Mouse (Mus musculus): ENCODE data around the gene Uqcrc2. TPM values are rescaled to one million over a fixed set of nuclear protein-coding genes. Genes with fewer than 3 reads are reported as not detected.

Uqcrc2 gene
- total RNA-seq, 2 experiments from 2014 or later: 238 to 251 TPM

DNA sequence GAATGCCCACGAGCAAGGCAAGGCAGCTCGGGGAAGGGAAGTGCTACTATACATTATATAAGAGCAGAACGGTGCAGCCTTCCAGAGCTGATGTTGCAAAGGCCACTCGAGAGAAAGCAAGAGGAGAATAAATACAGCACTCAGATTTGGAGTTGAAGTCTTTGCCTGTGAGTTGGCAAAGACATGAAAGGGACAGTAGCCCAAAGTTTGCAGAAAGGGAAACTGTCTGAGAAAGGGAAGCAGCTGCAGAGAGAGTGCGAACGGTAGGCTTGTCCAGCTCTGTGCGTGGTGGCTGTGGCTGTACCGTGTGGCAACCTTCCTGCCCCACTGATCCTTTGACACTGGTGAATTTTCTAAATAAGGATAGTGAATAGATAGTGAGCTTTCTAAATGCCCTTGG is 44.0 kb downstream of the Uqcrc2 start:
- intact Hi-C loops (cut with DNase I): loop anchor here (5.0 to 10.0 kb wide), 3 partner anchors 33 to 236 kb away; partner anchors contain the start of gene Polr3e

DNA sequence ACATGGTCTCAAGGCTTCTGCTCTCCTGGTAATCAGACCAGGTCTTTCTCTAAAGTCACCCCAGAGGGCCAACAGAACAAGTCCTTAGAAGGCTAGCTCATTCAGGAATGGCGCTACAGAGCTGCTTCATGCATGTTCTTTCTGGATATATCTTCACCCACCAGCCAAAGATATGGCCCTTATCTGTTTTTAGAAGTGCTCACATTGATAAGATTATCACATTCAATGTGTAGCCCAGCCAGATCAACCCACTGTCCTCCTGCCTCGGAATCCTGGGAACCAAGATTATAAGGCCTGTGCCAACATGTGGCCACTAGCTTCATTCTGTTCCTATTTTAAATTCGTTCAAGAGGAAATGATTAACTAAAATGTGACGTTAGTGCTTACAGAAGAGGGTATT is 47.0 kb downstream of the Uqcrc2 start:
- intact Hi-C loops (cut with DNase I): no loop called here
- DNase-seq (ENCODE audit: low spot score in 2 of 2): no peak

More for the DNA sequence above, 44.0 kb downstream of the Uqcrc2 start:
- no peak for DNase-seq (ENCODE audit: low spot score in 2 of 2)

DNA sequence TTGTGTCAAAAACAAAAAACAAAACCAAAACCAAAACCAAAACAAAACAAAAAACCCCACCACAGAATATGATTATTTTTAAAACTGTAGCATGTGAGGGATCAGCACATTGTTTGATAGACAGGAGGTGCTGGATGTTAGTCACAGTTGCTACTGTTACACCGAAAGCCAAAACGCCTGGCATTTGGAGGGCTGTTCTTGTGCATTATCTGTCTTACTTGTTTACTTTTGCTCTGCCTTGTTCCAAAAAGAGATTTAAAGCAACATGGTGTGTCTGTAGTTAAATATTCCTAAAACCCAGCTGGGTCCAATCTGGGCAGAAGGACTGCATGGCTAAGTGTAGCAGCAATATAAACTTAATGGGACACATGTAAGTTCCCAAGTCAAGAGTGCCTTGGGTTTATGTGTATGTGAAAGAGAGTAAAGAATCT is 49.8 kb downstream of the Uqcrc2 start:
- intact Hi-C loops (cut with DNase I): no loop called here
- no peak for DNase-seq (ENCODE audit: low spot score in 2 of 2)

DNA sequence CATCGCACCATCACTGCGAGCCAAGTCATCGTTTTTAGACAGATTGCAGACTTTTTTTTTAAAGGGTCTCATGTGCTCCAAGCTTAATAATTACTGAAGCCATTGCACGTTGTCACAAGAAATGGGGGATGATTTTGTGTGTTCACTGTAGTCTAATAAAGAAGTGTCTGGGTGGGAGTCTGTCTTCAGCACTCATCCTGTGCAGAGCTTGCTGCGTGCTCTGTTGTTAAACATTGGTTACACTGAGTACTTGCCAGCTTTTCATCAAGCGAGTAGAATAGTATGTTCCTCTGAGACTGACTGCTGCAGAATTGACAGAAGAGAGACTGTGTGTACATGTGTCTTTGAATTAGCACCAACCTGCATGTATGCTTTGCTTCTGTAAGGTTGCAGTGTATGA is 50.3 kb downstream of the Uqcrc2 start:
- DNase-seq (ENCODE audit: low spot score in 2 of 2): no peak
- intact Hi-C loops (cut with DNase I): no loop called here

DNA sequence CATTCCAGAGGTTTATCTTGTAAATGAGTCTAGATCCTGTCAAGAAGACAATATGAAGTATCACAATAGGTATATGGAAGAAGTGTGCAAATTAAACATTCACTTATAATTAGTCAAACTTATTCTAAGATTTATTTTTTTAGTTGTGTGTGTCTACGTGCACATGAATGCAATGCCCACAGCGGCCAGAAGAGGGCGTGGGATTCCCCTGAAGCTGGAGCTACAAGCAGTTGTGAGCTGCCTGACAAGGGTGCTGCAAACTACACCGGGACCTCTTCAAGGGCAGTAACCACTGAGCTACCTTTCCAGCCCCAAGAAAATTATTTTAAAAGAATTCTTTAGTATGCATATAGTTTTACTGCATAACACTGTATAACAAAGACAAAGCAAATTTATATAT is 55.7 kb downstream of the Uqcrc2 start:
- intact Hi-C loops (cut with DNase I): no loop called here
- DNase-seq (ENCODE audit: low spot score in 2 of 2): no peak

DNA sequence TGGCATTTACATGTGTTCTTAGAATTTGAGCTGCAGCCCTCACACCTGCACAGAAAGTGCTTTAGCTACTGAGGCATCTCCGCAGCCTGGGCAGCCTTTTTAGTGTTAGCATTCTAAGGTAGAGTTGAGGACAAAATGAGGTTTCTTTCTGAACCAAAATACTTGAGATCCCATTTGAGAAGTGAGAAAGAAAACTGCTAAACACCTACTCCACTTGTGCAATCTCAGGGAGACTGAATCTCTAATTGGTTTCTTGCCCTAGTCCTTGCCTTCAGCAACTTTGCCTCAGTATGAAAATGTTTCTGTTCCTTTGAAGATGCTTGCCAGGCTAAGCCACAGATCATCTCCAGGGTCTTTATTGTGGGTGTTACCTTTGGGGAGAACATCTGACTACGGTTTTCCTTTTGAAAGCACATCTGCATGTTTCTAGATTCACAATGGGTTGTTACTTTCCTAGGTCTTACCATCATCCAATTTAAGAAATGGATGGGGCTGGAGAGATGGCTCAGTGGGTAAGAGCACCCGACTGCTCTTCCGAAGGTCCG is 58.9 kb downstream of the Uqcrc2 start:
- no peak for DNase-seq (ENCODE audit: low spot score in 2 of 2)
- intact Hi-C loops (cut with DNase I): no loop called here

DNA sequence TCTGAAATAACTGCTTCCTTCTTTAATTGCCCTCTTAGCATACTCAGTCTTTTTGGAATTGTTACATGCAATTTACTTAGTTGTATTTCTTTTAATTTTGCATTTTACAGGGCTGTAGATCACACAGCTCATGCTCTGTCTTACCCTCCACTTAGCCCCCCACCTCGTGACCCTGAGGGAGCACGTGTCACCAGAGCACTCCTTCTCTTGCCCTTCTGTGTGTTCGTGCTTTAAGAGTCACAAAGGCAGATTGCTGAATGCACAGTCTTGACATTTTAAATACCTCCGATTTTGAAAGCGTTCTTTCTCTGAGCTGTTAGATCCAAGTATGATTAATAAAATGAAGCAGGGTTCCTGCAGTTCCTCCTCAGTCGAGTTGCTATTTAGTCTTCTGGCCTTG is 60.2 kb downstream of the Uqcrc2 start:
- DNase-seq (ENCODE audit: low spot score in 2 of 2): no peak
- intact Hi-C loops (cut with DNase I): no loop called here

DNA sequence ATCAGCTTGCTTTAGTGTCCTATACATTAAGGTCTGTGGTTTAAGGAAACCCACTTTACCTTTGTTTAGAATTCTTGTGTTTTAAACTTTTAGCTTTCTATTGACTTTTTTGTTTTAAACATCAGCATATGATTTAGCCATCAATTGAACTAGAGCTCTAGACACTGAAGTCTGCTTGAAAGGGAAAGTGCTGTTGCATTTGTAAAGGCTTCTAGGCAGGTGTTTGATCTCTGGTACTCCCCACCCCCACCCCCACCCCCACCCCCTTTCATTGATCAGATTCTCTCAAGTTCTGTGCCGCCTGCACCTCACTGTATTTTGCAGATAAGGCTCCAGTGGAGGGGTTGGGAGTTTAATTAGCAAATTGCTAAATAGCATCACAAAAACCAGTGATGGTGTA is 60.7 kb downstream of the Uqcrc2 start:
- intact Hi-C loops (cut with DNase I): no loop called here
- no peak for DNase-seq (ENCODE audit: low spot score in 2 of 2)

DNA sequence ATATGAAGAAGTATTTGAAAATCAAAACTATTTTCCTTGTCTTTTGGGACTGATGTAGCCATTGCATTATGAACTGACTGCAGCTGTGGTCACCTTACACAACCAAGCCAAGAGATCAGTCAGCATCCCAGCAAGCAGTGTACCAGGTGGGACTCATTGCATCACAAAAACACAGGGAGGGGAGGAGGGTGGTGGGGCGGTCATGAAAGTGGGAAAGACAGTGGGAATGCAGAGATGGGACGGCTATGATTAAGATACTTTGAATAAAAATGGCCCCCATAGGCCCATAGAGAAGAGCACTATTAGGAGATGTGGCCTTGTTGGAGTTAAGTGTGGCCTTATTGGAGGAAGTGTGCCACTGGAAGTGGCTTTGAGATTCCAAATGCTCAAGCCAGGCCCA is 61.4 kb downstream of the Uqcrc2 start:
- DNase-seq (ENCODE audit: low spot score in 2 of 2): no peak
- intact Hi-C loops (cut with DNase I): no loop called here

DNA sequence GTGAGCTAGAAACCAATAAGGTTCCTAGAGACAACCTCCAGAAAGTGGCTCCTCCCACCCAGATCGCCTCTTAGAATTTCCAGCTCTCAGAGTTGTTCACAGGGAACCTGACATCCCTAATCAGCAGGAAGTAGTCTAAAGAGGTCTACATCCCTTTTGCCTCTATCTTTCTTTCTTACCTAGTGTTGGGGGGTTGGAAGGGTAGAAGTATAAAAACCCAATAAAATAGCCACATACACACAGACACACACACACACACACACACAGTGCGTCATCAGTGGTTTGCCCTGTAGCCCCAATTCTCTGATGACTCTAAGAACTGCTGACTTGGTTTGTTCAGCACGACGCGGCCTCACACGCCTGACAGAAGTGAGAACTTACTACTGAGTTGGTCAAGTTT is 64.6 kb downstream of the Uqcrc2 start:
- intact Hi-C loops (cut with DNase I): no loop called here
- no peak for DNase-seq (ENCODE audit: low spot score in 2 of 2)

DNA sequence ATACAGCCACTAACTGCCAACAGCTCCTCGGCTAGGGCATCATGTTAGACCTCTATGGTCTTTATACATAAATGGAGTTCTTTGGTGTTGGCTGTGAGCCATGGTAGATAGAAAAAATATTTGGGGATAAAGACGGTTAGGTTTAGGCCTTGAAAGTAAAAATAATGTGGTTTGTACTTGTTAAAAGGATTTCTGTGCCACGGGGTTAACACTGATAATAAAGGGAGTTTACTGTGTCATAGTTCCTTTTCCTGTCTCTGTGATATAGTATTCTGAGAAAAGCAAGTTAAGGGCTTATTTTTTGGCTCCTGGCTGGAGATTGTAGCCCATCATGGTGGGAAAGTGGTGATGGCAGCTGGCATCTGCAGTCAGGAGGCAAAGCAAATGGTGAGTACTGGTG is 68.9 kb downstream of the Uqcrc2 start:
- intact Hi-C loops (cut with DNase I): no loop called here
- DNase-seq (ENCODE audit: low spot score in 2 of 2): no peak

Other genes with a start within 250 kb of the Uqcrc2 start
- not detected for gene Abca16, start 225.5 kb upstream of the Uqcrc2 start, total RNA-seq (2021)
- under 1 TPM in 1 of 2 experiments, not detected in 1; 0.29 TPM for gene Pdzd9, start 35.2 kb downstream of the Uqcrc2 start, total RNA-seq (2021)
- 10 to 100 TPM; 65.4 to 67.4 TPM for gene Mosmo, start 42.4 kb downstream of the Uqcrc2 start, total RNA-seq (2021)
- gene Vwa3a, start 104.1 kb downstream of the Uqcrc2 start, total RNA-seq (2021): 10 to 100 TPM; 14.1 to 20.5 TPM
- under 1 TPM in 1 of 2 experiments, not detected in 1; 0.25 TPM for gene Gm5737, start 177.2 kb downstream of the Uqcrc2 start, total RNA-seq (2021)
- gene Eef2k, start 207.7 kb downstream of the Uqcrc2 start, total RNA-seq (2021): 10 to 100 TPM; 31.6 to 42.9 TPM